Mouse (Mus musculus): ENCODE results near the gene Zfp341. TPM values are rescaled to one million over a fixed set of nuclear protein-coding genes. Genes with fewer than 3 reads are reported as not detected.
A peak's percentile ranks its signal among the peaks of the same experiment; 100 is the strongest.

Zfp341 gene
- polyA plus RNA-seq, 1 experiment = 18.7 TPM

DNA sequence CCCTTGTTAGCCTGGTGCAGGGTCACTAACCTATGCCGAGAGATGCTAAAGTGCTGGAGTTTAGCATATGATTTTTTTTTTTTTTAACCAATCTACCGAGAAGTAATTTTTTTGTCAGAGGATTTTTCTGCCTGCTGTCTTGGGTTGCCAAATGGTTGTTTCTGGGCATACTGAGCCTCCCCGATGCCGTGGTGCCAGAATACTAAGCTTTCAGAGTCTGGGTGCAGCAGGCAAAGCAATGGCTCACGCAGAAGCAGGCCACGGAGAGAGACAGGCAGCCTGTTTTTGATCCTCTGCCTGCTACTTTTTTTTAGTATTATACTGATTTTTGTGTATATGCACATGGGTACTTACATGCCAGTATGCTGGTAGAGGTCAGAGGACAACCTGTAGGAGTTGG is 67.8 kb downstream of the Zfp341 start:
- TF ChIP-seq CTCF (IDR thresholded peaks at IDR 0.05; ENCODE audit: borderline replicate concordance, extremely low read depth, insufficient read depth, insufficient read length) = no peak
- TF ChIP-seq POLR2A (IDR thresholded peaks at IDR 0.05; ENCODE audit: borderline replicate concordance, extremely low read depth, insufficient read depth, insufficient read length, poor library complexity, severe bottlenecking) = no peak
- DNase-seq (ENCODE audit: low read depth) = no peak

- no peak for DNase-seq (ENCODE audit: low read depth)
Measured at GRCm38 (mm10) chr2:154682712-154683111, 69.6 kb downstream of the Zfp341 start.

DNA sequence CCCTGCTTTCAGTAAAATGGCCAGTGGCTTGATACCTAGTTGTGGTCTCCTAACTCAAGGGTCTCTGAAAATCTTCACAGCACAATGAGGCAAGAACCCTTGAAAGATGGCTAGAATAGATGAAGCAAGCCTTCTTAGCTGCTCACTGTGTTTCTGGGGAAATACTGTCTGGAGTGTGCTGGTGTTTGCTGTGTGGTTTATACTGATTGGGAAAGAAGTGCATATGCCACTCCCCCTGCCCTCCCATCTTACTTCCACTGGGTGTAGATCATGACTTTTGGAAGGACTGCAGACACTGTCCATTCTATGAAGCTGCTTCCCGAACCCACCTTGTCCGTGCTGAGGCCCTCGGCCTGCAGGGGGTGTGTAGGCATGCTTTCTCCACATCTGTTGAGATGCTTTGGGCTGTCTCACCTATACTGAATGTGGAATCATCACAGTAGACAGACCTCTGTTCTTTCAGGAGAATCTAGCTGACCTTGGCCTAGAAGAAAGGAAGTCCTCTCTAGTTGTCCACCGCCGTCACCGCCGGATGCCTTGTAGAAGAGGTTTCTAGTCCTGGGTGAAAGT is 71.9 kb downstream of the Zfp341 start:
- TF ChIP-seq POLR2A (IDR thresholded peaks at IDR 0.05; ENCODE audit: borderline replicate concordance, extremely low read depth, insufficient read depth, insufficient read length, poor library complexity, severe bottlenecking) (no peak), CTCF (IDR thresholded peaks at IDR 0.05; ENCODE audit: borderline replicate concordance, extremely low read depth, insufficient read depth, insufficient read length) (no peak)
- DNase-seq (ENCODE audit: low read depth) = no peak

More at GRCm38 (mm10) chr2:154682712-154683111, 69.6 kb downstream of the Zfp341 start:
- TF ChIP-seq POLR2A (IDR thresholded peaks at IDR 0.05; ENCODE audit: borderline replicate concordance, extremely low read depth, insufficient read depth, insufficient read length, poor library complexity, severe bottlenecking) (no peak), CTCF (IDR thresholded peaks at IDR 0.05; ENCODE audit: borderline replicate concordance, extremely low read depth, insufficient read depth, insufficient read length) (no peak)

- TF ChIP-seq POLR2A (IDR thresholded peaks at IDR 0.05; ENCODE audit: borderline replicate concordance, extremely low read depth, insufficient read depth, insufficient read length, poor library complexity, severe bottlenecking) (no peak), CTCF (IDR thresholded peaks at IDR 0.05; ENCODE audit: borderline replicate concordance, extremely low read depth, insufficient read depth, insufficient read length) (no peak)
- no peak for DNase-seq (ENCODE audit: low read depth)
Measured at GRCm38 (mm10) chr2:154685772-154686171, 72.7 kb downstream of the Zfp341 start.

DNA sequence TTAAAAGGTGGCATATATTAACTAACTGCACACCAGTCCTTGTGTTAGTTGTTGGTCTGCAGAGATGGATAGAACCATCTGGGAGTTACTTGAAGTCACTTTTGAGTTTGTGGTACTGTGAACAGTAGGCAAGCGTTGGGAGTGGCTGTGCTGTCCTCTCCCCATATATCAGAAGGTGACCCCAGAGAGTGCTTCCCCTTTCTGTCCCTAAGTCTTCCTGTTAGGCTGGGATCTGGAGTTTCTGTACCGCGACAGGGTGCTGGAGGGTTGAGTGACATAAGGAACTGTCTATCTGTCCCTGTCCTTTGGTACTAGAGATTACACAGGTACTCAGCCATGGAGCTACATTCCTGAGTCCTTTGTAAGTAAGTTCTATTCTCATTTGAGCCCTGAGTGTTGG is 73.7 kb downstream of the Zfp341 start:
- TF ChIP-seq CTCF (IDR thresholded peaks at IDR 0.05; ENCODE audit: borderline replicate concordance, extremely low read depth, insufficient read depth, insufficient read length) (no peak), POLR2A (IDR thresholded peaks at IDR 0.05; ENCODE audit: borderline replicate concordance, extremely low read depth, insufficient read depth, insufficient read length, poor library complexity, severe bottlenecking) (no peak)
- DNase-seq (ENCODE audit: low read depth) = no peak

DNA sequence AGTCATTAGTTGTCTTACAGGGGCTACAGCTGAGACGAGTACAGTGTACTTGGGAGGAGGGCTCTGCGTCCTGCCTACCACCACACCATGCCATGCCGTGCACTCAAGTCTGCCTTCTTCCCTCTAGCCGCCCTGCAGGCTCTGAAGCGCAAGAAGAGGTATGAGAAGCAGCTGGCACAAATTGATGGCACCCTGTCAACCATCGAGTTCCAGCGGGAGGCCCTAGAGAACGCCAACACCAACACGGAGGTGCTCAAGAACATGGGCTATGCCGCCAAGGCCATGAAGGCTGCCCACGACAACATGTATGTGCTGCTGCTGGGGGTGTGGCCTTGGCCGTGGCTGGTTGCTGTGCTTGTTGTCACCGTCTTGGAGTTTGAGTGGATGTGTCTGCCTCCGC is 76.3 kb downstream of the Zfp341 start:
- TF ChIP-seq CTCF (IDR thresholded peaks at IDR 0.05; ENCODE audit: borderline replicate concordance, extremely low read depth, insufficient read depth, insufficient read length) = no peak
- TF ChIP-seq POLR2A (IDR thresholded peaks at IDR 0.05; ENCODE audit: borderline replicate concordance, extremely low read depth, insufficient read depth, insufficient read length, poor library complexity, severe bottlenecking) = no peak
- no peak for DNase-seq (ENCODE audit: low read depth)

GRCm38 (mm10) chr2:154690959-154691358 is 77.9 kb downstream of the Zfp341 start:
- DNase-seq (ENCODE audit: low read depth) = no peak
- TF ChIP-seq POLR2A (IDR thresholded peaks at IDR 0.05; ENCODE audit: borderline replicate concordance, extremely low read depth, insufficient read depth, insufficient read length, poor library complexity, severe bottlenecking) = no peak
- TF ChIP-seq CTCF (IDR thresholded peaks at IDR 0.05; ENCODE audit: borderline replicate concordance, extremely low read depth, insufficient read depth, insufficient read length) = no peak

DNA sequence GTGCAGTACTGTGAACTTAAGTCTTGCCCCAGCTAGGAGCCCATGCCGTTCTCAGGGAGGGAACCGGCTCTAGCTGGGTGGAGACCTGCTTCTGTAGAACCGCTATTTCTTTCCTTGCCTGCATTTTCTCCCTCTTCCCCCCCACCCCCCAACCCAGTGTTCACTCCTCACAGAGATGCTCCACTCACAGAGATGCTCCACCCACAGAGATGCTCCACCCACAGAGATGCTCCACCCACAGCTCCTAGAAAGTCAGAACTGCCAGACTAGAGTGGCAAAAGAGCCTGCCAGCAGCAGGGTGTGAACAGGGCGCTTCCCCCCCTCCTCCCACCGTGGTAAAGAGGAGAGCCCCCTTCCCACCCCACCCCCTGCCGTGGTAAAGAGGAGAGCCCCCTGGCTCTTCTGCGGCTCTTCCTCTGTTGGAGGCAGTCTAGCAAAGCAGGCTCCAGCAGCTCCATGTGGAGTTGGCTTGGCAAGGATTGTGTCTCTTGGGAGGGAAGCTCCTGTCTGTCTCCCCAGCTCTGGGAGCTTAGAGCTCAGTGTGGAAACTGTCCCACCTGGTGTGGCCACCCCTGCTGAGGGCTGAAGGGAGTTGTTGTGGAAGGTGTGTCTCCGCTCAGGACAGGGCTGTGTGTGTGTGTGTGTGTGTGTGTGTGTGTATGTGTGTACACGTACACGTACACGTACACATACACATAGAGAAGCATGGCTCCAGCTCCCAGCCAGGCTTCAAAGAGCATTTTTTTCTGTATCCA is 80.3 kb downstream of the Zfp341 start:
- peak; percentile 44 for DNase-seq (ENCODE audit: low read depth)
- TF ChIP-seq CTCF (IDR thresholded peaks at IDR 0.05; ENCODE audit: borderline replicate concordance, extremely low read depth, insufficient read depth, insufficient read length) (no peak), POLR2A (IDR thresholded peaks at IDR 0.05; ENCODE audit: borderline replicate concordance, extremely low read depth, insufficient read depth, insufficient read length, poor library complexity, severe bottlenecking) (no peak)

GRCm38 (mm10) chr2:154693941-154694256 is 80.8 kb downstream of the Zfp341 start:
- no peak for TF ChIP-seq POLR2A (IDR thresholded peaks at IDR 0.05; ENCODE audit: borderline replicate concordance, extremely low read depth, insufficient read depth, insufficient read length, poor library complexity, severe bottlenecking)
- TF ChIP-seq CTCF (IDR thresholded peaks at IDR 0.05; ENCODE audit: borderline replicate concordance, extremely low read depth, insufficient read depth, insufficient read length) = no peak
- DNase-seq (ENCODE audit: low read depth) = no peak

DNA sequence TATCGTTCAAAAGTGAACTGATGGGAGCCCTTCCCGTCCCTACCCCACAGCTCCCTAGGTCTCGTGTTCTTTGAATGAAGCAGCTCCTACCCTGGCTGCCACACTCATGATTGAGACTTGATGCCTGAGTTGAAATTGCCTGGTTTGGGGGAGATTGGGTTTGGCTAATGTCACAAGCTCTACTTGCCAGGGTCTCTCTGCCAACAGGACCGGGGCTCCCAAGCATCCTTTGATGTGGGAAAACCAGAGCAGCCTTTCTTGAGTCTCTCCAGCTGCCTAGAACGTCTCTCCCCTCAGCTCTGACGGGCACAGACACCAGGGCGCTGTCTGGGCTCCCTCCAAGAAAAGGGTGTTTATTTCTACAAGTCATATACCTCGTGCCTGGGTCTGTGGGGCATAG is 82.6 kb downstream of the Zfp341 start:
- DNase-seq (ENCODE audit: low read depth) = peak; percentile 22
- TF ChIP-seq CTCF (IDR thresholded peaks at IDR 0.05; ENCODE audit: borderline replicate concordance, extremely low read depth, insufficient read depth, insufficient read length) (no peak), POLR2A (IDR thresholded peaks at IDR 0.05; ENCODE audit: borderline replicate concordance, extremely low read depth, insufficient read depth, insufficient read length, poor library complexity, severe bottlenecking) (no peak)

Other genes starting within 250 kb of the Zfp341 start
- 16.5 and 16.6 TPM in 2 replicates for gene Cdk5rap1, start 240.3 kb upstream of the Zfp341 start, polyA plus RNA-seq (2012; rRNA removed)
- gene Snta1, start 205.2 kb upstream of the Zfp341 start, polyA plus RNA-seq (2012; rRNA removed) = 9.9 and 11.6 TPM in 2 replicates
- 46.3 and 51.1 TPM in 2 replicates for gene Cbfa2t2, start 176.8 kb upstream of the Zfp341 start, polyA plus RNA-seq (2012; rRNA removed)
- 0.40 and 0.66 TPM in 2 replicates for gene 1700003F12Rik, start 66.2 kb upstream of the Zfp341 start, polyA plus RNA-seq (2012; rRNA removed)
- gene Actl10, start 61.5 kb upstream of the Zfp341 start, polyA plus RNA-seq (2012; rRNA removed) = 0.08 TPM in 1 of 2 replicates, not detected in the other
- gene Necab3, start 54.4 kb upstream of the Zfp341 start, polyA plus RNA-seq (2012; rRNA removed) = 11.6 and 22.0 TPM in 2 replicates
- gene E2f1, start 43.4 kb upstream of the Zfp341 start, polyA plus RNA-seq (2012; rRNA removed) = 15.0 and 19.5 TPM in 2 replicates
- gene Pxmp4, start 9.6 kb upstream of the Zfp341 start, polyA plus RNA-seq (2012; rRNA removed) = 11.4 and 12.5 TPM in 2 replicates
- 0.22 and 0.69 TPM in 2 replicates for gene 4930519P11Rik, start 140 bp downstream of the Zfp341 start, polyA plus RNA-seq (2012; rRNA removed)
- gene Chmp4b, start 38.4 kb downstream of the Zfp341 start, polyA plus RNA-seq (2012; rRNA removed) = 201 and 214 TPM in 2 replicates
- not detected in 2 replicates for gene Gm14214, start 156.7 kb downstream of the Zfp341 start, polyA plus RNA-seq (2012; rRNA removed)
- gene Raly, start 177.8 kb downstream of the Zfp341 start, polyA plus RNA-seq (2012; rRNA removed) = 253 and 290 TPM in 2 replicates
- gene a, start 178.1 kb downstream of the Zfp341 start, polyA plus RNA-seq (2012; rRNA removed) = 4.1 and 6.5 TPM in 2 replicates

All from brain, embryonic 14.5 days (tissue).